Mouse (Mus musculus): ENCODE results near the gene Olfr981. TPM values are rescaled to one million over a fixed set of nuclear protein-coding genes. Genes with fewer than 3 reads are reported as not detected.
"Not testable (repeated sequence)": the region's sequence is repeated elsewhere in the genome, so short reads cannot be mapped to it uniquely, and the experiment has no call there.

Olfr981 gene
- polyA plus RNA-seq (2012; ENCODE audit: insufficient read depth, insufficient read length, low replicate concordance, missing spikeins) = not detected in 2 replicates

DNA sequence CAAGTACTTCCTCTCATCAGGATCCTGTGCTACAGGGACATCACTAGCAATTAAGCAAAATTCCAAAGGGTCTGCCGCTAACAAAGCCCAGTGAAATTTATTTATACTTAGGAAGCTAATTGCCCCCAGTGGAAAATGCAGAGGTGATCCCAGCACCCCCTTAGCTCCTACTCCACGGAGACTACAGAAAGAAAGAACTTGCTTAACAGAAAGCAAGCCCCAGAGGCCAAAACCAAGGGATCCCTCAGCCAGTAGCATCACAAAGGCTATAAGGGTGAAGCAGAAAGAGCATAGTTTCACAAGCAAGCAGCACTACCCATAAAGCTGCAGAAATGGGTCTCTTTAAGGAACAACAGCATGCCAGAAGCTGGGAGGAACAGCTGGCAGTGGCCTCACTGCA is at the start of gene Olfr981:
Olfr981 (plus strand) TSS at position 301 of the 400 bp plus-strand sequence.
- Histone ChIP-seq H3K4me1 (ENCODE audit: control insufficient read depth, insufficient read depth, low read length) (no peaks in the 10 kb centered on the region), H3K27ac (ENCODE audit: insufficient read depth, low read depth, low read length) (no peak within 1 kb of the TSS), H3K4me3 (ENCODE audit: insufficient read depth, low read depth, low read length) (no peak within 1 kb of the TSS)
- WGBS = 55% methylated on average over 2 of the region's 2 CpGs
- no peak for TF ChIP-seq POLR2A (IDR thresholded peaks at IDR 0.05; ENCODE audit: insufficient read depth, low read depth, low read length)
- TF ChIP-seq CTCF (IDR thresholded peaks at IDR 0.05; ENCODE audit: insufficient read depth, low read depth, low read length) = no peak

DNA sequence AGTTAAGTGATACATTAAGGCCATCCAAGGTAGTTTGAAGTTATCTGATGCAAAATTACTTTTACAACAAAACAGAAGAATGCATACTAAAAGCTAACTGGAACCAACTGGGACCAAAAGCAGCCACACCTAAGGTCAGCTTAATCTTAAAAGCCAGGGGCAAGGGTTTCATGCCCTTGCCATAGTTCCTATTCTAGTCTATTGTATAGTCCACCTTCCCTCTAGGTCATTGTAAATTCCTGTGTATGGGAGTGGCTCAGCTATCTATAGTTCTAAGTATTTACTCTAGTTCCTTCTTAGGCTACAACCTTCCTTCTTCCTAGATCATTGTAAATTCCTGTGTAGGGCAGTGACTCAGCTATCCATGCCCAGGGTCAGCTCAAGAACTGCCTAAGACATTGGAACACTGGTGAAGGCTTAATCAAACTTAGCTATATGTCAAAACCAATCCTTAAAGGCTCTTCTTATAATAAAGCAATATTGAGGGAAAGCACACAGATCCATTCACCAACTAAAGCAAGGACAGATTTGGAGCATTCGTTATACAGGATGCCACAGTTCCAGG is 44.6 kb upstream of the Olfr981 start:
- H3K4me1 ChIP-seq (ENCODE audit: control insufficient read depth, insufficient read depth, low read length); H3K4me3 ChIP-seq (ENCODE audit: insufficient read depth, low read depth, low read length); H3K27ac ChIP-seq (ENCODE audit: insufficient read depth, low read depth, low read length): not testable (repeated sequence)
- WGBS = 97% methylated on average over 1 of the region's 1 CpGs

DNA sequence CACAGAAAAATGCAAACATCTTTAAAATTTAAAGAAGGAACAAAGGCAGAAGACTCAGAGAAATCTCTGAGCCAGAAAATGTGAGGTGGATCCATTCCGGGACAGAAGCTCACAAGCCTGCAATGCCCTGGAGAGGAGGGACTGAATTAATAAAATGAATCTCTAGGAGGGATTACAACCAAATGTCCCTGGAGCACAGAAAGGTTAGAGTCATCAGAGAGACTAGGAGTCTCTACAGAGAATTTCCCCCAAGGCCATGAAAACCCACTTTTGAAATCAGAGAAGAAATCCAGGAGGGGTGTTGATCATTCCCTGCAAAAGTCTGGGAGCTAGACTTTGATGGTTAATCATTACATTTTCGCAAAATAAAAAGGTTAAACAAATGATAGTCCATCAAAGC is 29.5 kb upstream of the Olfr981 start, which contains the start of gene Olfr978:
Olfr978 (plus strand) TSS at position 301 of the 400 bp plus-strand sequence.
- Histone ChIP-seq H3K4me3 (ENCODE audit: insufficient read depth, low read depth, low read length) (no peak within 1 kb of the TSS), H3K4me1 (ENCODE audit: control insufficient read depth, insufficient read depth, low read length) (no peaks in the 10 kb centered on the region), H3K27ac (ENCODE audit: insufficient read depth, low read depth, low read length) (no peak within 1 kb of the TSS)
- WGBS = 92% methylated on average over 2 of the region's 2 CpGs
- TF ChIP-seq CTCF (IDR thresholded peaks at IDR 0.05; ENCODE audit: insufficient read depth, low read depth, low read length) = no peak

DNA sequence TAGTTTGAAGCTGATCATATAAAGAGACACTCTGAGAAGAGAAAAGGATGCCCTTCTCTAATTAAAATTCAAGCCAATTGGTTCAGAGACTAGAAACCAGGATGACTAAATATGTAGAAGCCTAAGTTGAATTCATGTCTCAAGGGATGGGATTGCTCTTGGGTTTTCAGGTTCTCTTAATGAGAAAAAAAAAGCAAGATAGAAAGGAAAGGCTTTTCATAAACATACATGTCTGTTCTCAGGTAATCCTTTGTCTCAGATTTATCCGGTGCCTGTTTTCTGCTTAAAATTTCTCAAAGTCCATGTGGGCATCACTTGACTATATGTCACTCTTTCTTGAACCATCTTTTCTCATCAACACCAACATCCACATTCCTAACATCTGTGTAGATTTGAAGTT is 17.9 kb upstream of the Olfr981 start, which contains the start of gene Olfr979:
Olfr979 (minus strand) TSS at position 101 of the 400 bp plus-strand sequence.
- Histone ChIP-seq H3K27ac (ENCODE audit: insufficient read depth, low read depth, low read length) (no peak within 1 kb of the TSS), H3K4me3 (ENCODE audit: insufficient read depth, low read depth, low read length) (no peak within 1 kb of the TSS), H3K4me1 (ENCODE audit: control insufficient read depth, insufficient read depth, low read length) (no peaks in the 10 kb centered on the region)
- WGBS = 98% methylated on average over 1 of the region's 1 CpGs
- TF ChIP-seq POLR2A (IDR thresholded peaks at IDR 0.05; ENCODE audit: insufficient read depth, low read depth, low read length) (no peak), CTCF (IDR thresholded peaks at IDR 0.05; ENCODE audit: insufficient read depth, low read depth, low read length) (no peak)

DNA sequence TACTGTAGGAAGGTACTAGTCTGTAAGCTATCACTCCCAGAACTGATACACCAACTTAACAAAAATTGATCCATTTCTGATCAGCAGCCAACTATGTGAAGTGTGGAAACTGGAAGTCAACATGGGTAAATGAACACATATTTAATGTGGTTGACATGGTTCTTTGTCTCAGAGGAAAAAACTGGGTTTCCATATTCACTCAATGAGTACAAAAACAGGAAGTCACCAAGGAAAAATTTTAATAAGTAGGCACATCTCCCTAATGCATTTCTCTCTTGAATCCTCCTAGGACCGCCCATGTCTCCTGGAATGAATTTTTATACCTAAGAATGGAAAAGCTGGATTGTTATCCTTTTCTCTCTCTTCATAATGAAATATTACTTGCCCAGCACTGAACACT is 11.8 kb upstream of the Olfr981 start, which contains the start of gene Olfr980:
Olfr980 (minus strand) TSS at position 101 of the 400 bp plus-strand sequence.
- TF ChIP-seq POLR2A (IDR thresholded peaks at IDR 0.05; ENCODE audit: insufficient read depth, low read depth, low read length) (no peak), CTCF (IDR thresholded peaks at IDR 0.05; ENCODE audit: insufficient read depth, low read depth, low read length) (no peak)
- Histone ChIP-seq H3K27ac (ENCODE audit: insufficient read depth, low read depth, low read length) (no peak within 1 kb of the TSS), H3K4me3 (ENCODE audit: insufficient read depth, low read depth, low read length) (no peak within 1 kb of the TSS), H3K4me1 (ENCODE audit: control insufficient read depth, insufficient read depth, low read length) (no peaks in the 10 kb centered on the region)
- 86% methylated on average over 1 of the region's 1 CpGs for WGBS

DNA sequence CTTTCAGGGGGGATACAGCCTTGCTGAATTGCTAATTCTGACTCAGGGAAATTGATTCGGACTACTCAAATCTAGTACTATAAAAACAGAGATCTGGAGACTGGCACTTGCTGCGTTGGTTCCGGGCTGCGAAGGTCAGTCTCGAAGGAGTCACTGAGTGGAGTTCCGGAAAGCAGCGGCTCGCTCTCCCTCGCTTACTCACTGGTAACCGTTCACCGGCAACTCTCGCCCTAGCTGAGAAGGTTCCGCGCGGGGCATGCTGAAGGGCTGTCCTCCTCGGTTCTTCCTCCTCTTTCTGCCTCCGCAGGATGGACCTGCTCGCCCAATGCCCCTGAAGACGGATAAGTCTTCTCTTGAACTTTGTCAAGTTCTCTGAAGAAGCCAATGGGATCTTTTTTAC is 28.9 kb downstream of the Olfr981 start:
- no peak for TF ChIP-seq CTCF (IDR thresholded peaks at IDR 0.05; ENCODE audit: insufficient read depth, low read depth, low read length)
- no peak for TF ChIP-seq POLR2A (IDR thresholded peaks at IDR 0.05; ENCODE audit: insufficient read depth, low read depth, low read length)
- no peak overlapping the region for H3K27ac ChIP-seq (ENCODE audit: insufficient read depth, low read depth, low read length)
- 93% methylated on average over 19 of the region's 19 CpGs for WGBS
- no peaks in the 10 kb centered on the region for H3K4me1 ChIP-seq (ENCODE audit: control insufficient read depth, insufficient read depth, low read length)
- H3K4me3 ChIP-seq (ENCODE audit: insufficient read depth, low read depth, low read length) = no peak overlapping the region

DNA sequence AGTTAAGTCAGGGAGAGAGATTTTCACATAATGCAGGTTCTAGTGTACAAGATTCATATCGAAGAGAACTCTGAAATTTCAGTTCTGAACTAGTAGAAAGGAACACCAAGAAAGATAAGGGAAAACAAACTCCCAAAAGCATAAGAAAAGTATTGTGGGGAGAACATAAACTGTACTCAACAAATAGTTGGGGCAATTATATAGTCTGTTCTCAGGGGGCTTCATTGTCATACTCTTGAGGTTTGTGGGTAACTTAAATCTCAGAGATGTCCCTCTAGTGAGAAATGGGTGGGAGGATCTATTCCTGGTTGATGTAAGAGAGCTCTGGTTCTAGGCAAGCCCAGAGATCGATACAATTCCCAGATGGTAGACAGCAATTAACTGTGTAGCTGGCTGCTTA is 52.3 kb downstream of the Olfr981 start, which contains the start of gene Olfr982:
Olfr982 (plus strand) TSS at position 301 of the 400 bp plus-strand sequence.
- TF ChIP-seq CTCF (IDR thresholded peaks at IDR 0.05; ENCODE audit: insufficient read depth, low read depth, low read length) = no peak
- no peak for TF ChIP-seq POLR2A (IDR thresholded peaks at IDR 0.05; ENCODE audit: insufficient read depth, low read depth, low read length)
- 74% methylated on average over 2 of the region's 2 CpGs for WGBS
- H3K4me1 ChIP-seq (ENCODE audit: control insufficient read depth, insufficient read depth, low read length) = no peaks in the 10 kb centered on the region
- H3K4me3 ChIP-seq (ENCODE audit: insufficient read depth, low read depth, low read length) = no peak within 1 kb of the TSS
- no peak within 1 kb of the TSS for H3K27ac ChIP-seq (ENCODE audit: insufficient read depth, low read depth, low read length)

Other genes with a start within 250 kb of the Olfr981 start
- not detected in 2 replicates for gene Olfr968, start 238.2 kb upstream of the Olfr981 start, polyA plus RNA-seq (2012; ENCODE audit: insufficient read depth, insufficient read length, low replicate concordance, missing spikeins)
- gene Olfr969, start 230.5 kb upstream of the Olfr981 start, polyA plus RNA-seq (2012; ENCODE audit: insufficient read depth, insufficient read length, low replicate concordance, missing spikeins) = not detected in 2 replicates
- gene Olfr970, start 212.6 kb upstream of the Olfr981 start, polyA plus RNA-seq (2012; ENCODE audit: insufficient read depth, insufficient read length, low replicate concordance, missing spikeins) = not detected in 2 replicates
- not detected in 2 replicates for gene Olfr971, start 184.6 kb upstream of the Olfr981 start, polyA plus RNA-seq (2012; ENCODE audit: insufficient read depth, insufficient read length, low replicate concordance, missing spikeins)
- not detected in 2 replicates for gene Olfr972, start 155.0 kb upstream of the Olfr981 start, polyA plus RNA-seq (2012; ENCODE audit: insufficient read depth, insufficient read length, low replicate concordance, missing spikeins)
- gene Olfr229, start 114.1 kb upstream of the Olfr981 start, polyA plus RNA-seq (2012; ENCODE audit: insufficient read depth, insufficient read length, low replicate concordance, missing spikeins) = not detected in 2 replicates
- gene Olfr974, start 84.0 kb upstream of the Olfr981 start, polyA plus RNA-seq (2012; ENCODE audit: insufficient read depth, insufficient read length, low replicate concordance, missing spikeins) = not detected in 2 replicates
- not detected in 2 replicates for gene Olfr975, start 69.4 kb upstream of the Olfr981 start, polyA plus RNA-seq (2012; ENCODE audit: insufficient read depth, insufficient read length, low replicate concordance, missing spikeins)
- gene Olfr976, start 60.3 kb upstream of the Olfr981 start, polyA plus RNA-seq (2012; ENCODE audit: insufficient read depth, insufficient read length, low replicate concordance, missing spikeins) = not detected in 2 replicates
- not detected in 2 replicates for gene Olfr978, start 29.4 kb upstream of the Olfr981 start, polyA plus RNA-seq (2012; ENCODE audit: insufficient read depth, insufficient read length, low replicate concordance, missing spikeins)
- not detected in 2 replicates for gene Olfr979, start 18.0 kb upstream of the Olfr981 start, polyA plus RNA-seq (2012; ENCODE audit: insufficient read depth, insufficient read length, low replicate concordance, missing spikeins)
- gene Olfr980, start 11.9 kb upstream of the Olfr981 start, polyA plus RNA-seq (2012; ENCODE audit: insufficient read depth, insufficient read length, low replicate concordance, missing spikeins) = not detected in 2 replicates
- not detected in 2 replicates for gene Olfr982, start 52.4 kb downstream of the Olfr981 start, polyA plus RNA-seq (2012; ENCODE audit: insufficient read depth, insufficient read length, low replicate concordance, missing spikeins)
- gene Olfr983, start 72.1 kb downstream of the Olfr981 start, polyA plus RNA-seq (2012; ENCODE audit: insufficient read depth, insufficient read length, low replicate concordance, missing spikeins) = not detected in 2 replicates
- not detected in 2 replicates for gene Olfr984, start 92.7 kb downstream of the Olfr981 start, polyA plus RNA-seq (2012; ENCODE audit: insufficient read depth, insufficient read length, low replicate concordance, missing spikeins)
- not detected in 2 replicates for gene Olfr985, start 108.7 kb downstream of the Olfr981 start, polyA plus RNA-seq (2012; ENCODE audit: insufficient read depth, insufficient read length, low replicate concordance, missing spikeins)
- gene Tmem225, start 126.7 kb downstream of the Olfr981 start, polyA plus RNA-seq (2012; ENCODE audit: insufficient read depth, insufficient read length, low replicate concordance, missing spikeins) = not detected in 2 replicates
- gene Olfr986, start 159.5 kb downstream of the Olfr981 start, polyA plus RNA-seq (2012; ENCODE audit: insufficient read depth, insufficient read length, low replicate concordance, missing spikeins) = not detected in 2 replicates
- gene Zfp202, start 170.9 kb downstream of the Olfr981 start, polyA plus RNA-seq (2012; ENCODE audit: insufficient read depth, insufficient read length, low replicate concordance, missing spikeins) = not detected in 2 replicates
- not detected in 2 replicates for gene Scn3b, start 247.8 kb downstream of the Olfr981 start, polyA plus RNA-seq (2012; ENCODE audit: insufficient read depth, insufficient read length, low replicate concordance, missing spikeins)